Mouse (Mus musculus): ENCODE measurements around the gene Ndufb5.

DNA sequence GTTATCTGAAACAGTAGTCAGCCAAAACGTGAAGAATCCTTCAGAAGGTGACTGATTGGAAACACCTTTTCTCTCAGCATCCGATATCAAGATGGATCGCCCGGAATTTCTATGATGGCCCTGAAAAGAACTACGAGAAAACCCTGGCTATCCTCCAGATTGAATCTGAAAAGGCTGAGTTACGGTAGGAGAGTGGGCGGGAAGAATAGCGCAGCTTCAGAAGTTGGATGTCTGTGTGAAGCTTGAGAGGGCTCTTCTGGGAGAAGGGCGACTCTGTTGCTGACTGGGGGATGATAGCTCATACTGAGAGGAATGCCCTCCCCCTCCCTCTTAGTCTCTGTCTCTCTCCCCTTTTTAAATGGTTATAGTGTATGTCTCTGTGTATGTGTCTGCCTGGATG is 11.6 kb downstream of the Ndufb5 start:
- no peak for TF ChIP-seq CTCF (IDR thresholded peaks at IDR 0.05; ENCODE audit: control insufficient read depth, insufficient read depth, low read length)
- no peak for TF ChIP-seq POLR2A (IDR thresholded peaks at IDR 0.05; ENCODE audit: borderline replicate concordance, control insufficient read depth, low read depth, low read length)
